Mouse (Mus musculus) embryonic facial prominence, embryonic 12.5 days (tissue): ENCODE data around the gene Lime1. TPM values are rescaled to one million over a fixed set of nuclear protein-coding genes. Genes with fewer than 3 reads are reported as not detected.

Experiments
- ATAC-seq: fragments of 200-750 bp; cut with Nextera tagmentation; 2 replicates; pipeline ENCODE4 v1.8.0; 2017; ENCODE audit not compliant: insufficient number of reproducible peaks, insufficient read depth, low FRiP score, low TSS enrichment
- H3K27ac ChIP-seq: fragments of 300-500 bp; sonication (generic); 2 replicates; pipeline ENCODE4 v1.5.1; 2016; ENCODE audit warnings: mild to moderate bottlenecking
- H3K27me3 ChIP-seq: fragments of 300-500 bp; sonication (generic); 2 replicates; pipeline ENCODE4 v1.6.1; 2016; ENCODE audit warnings: mild to moderate bottlenecking, moderate library complexity
- H3K36me3 ChIP-seq: fragments of 300-500 bp; sonication (generic); 2 replicates; pipeline ENCODE4 v1.6.1; 2016; ENCODE audit warnings: mild to moderate bottlenecking
- H3K4me1 ChIP-seq: fragments of 300-500 bp; sonication (generic); 2 replicates; pipeline ENCODE4 v1.6.1; 2016
- H3K4me2 ChIP-seq: fragments of 300-500 bp; sonication (generic); replicated peaks from 2 replicates; pipeline ENCODE4 v1.6.1; 2016; ENCODE audit warnings: mild to moderate bottlenecking, moderate library complexity
- H3K4me3 ChIP-seq: fragments of 300-500 bp; sonication (generic); 2 replicates; pipeline ENCODE4 v1.5.1; 2016; ENCODE audit warnings: mild to moderate bottlenecking
- H3K9ac ChIP-seq: fragments of 300-500 bp; sonication (generic); 2 replicates; pipeline ENCODE4 v1.6.1; 2016; ENCODE audit warnings: mild to moderate bottlenecking, moderate library complexity
- H3K9me3 ChIP-seq: fragments of 300-500 bp; sonication (generic); 2 replicates; pipeline ENCODE4 v1.6.1; 2016; ENCODE audit warnings: mild to moderate bottlenecking, moderate library complexity
- WGBS: fragments of 180-500 bp; shearing (Covaris S2); methylation state at CpG from one replicate; pipeline ENCODE4 v1.1.7; 2016; 5-methylcytosine and 5-hydroxymethylcytosine counted together
- polyA plus RNA-seq: library from polyadenylated mRNA; unstranded; fragments of >200 nt; fragmentation: Nextera tagmentation; extraction: Ambion mirVana; gene quantifications from 2 replicates; pipeline ENCODE4 v1.2.1, GENCODE M21; 2016

Gene Lime1
- polyA plus RNA-seq, 1 experiment from 2014 or later: 29.2 TPM

DNA sequence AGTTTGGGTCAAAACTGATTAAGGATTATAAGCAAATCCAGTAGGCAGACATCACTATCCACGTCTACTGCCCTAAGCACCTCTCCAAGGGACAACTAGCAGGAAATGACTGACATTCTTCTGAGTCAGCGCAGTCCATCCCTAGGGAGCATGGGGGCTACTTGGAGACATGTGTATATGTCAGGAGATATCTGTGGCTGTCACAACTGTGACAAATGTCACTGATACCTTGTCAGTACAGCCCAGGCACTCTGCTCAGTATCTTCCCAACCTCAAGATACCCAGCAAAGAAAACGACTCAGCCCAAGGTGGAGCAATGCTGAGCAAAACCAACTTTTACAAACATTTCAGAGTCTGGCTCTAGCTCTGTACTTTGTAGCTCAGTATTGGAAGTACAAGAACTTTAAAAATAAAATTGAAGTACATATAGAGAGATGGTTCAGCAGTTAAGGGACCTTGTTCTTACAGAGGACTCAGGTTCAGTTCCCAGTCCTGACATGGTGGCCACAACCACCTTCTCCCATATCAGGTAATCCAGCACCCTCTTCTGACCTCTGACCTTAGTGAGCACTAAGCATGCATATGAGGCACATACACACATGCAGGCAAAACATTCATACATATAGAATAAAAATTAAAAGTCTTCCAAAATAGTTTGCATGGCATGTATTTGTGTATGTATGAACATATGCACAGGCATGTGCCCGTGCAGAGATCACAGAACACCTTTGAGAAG is 41.2 kb downstream of the Lime1 start:
- 67% methylated on average over 4 of the region's 4 CpGs for WGBS
- Histone ChIP-seq H3K9ac (no peak overlapping the region), H3K36me3 (0 out of 2 replicates have a peak, but pooled peaks cover 10% of the 10 kb centered on the region), H3K4me2 (no peak overlapping the region), H3K4me3 (no peak overlapping the region), H3K4me1 (peaks cover 2% of the 10 kb centered on the region; the same call in 1 of the 2 replicates), H3K27me3 (no peaks in the 10 kb centered on the region), H3K27ac (no peak overlapping the region), H3K9me3 (no peaks in the 10 kb centered on the region)
- ATAC-seq: no peak

DNA sequence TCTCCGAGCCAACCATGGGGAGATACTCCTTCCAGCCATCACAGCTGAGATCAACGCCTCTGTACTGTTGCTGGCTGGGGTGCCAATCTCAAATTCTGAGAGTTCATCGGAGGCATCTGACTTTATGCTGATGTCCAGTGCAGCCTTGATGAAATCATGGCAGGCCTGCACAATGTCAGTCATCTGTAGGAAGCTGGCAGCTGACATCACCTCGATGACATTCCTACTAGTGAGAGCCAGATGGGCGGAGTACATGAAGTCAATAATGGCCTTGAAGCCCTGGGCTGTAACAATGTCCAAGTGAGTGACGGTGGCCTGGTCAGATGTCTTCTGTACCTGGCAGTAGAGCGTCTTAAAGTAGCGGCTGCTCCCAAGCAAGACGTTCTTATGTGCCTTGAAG is 44.0 kb downstream of the Lime1 start:
- 89% methylated on average over 9 of the region's 9 CpGs for WGBS
- Histone ChIP-seq H3K4me2 (no peak overlapping the region), H3K4me3 (no peak overlapping the region), H3K9ac (no peak overlapping the region), H3K4me1 (no peaks in the 10 kb centered on the region), H3K27me3 (no peaks in the 10 kb centered on the region), H3K27ac (no peak overlapping the region), H3K9me3 (no peaks in the 10 kb centered on the region), H3K36me3 (0 out of 2 replicates have a peak, but pooled peaks cover 10% of the 10 kb centered on the region)
- ATAC-seq: no peak

Other genes starting within 250 kb of the Lime1 start
- gene Kcnq2, start 244.8 kb upstream of the Lime1 start, polyA plus RNA-seq: 2.8 and 4.9 TPM in 2 replicates
- 0.22 and 0.42 TPM in 2 replicates for gene Eef1a2, start 223.1 kb upstream of the Lime1 start, polyA plus RNA-seq
- gene Ppdpf, start 192.8 kb upstream of the Lime1 start, polyA plus RNA-seq: 458 and 495 TPM in 2 replicates
- not detected in 2 replicates for gene Ptk6, start 177.3 kb upstream of the Lime1 start, polyA plus RNA-seq
- gene Srms, start 166.9 kb upstream of the Lime1 start, polyA plus RNA-seq: 0.12 TPM in 1 of 2 replicates, not detected in the other
- gene Fndc11, start 160.1 kb upstream of the Lime1 start, polyA plus RNA-seq: 0.14 and 0.39 TPM in 2 replicates
- 1.0 and 1.3 TPM in 2 replicates for gene Helz2, start 138.1 kb upstream of the Lime1 start, polyA plus RNA-seq
- gene Gmeb2, start 92.0 kb upstream of the Lime1 start, polyA plus RNA-seq: 19.7 and 20.3 TPM in 2 replicates
- gene Stmn3, start 65.6 kb upstream of the Lime1 start, polyA plus RNA-seq: 57.3 and 91.3 TPM in 2 replicates
- 54.0 and 62.4 TPM in 2 replicates for gene Rtel1, start 60.3 kb upstream of the Lime1 start, polyA plus RNA-seq
- 61.6 and 69.7 TPM in 2 replicates for gene Zgpat, start 15.2 kb upstream of the Lime1 start, polyA plus RNA-seq
- 73.3 and 77.5 TPM in 2 replicates for gene Arfrp1, start 14.7 kb upstream of the Lime1 start, polyA plus RNA-seq
- gene Zbtb46, start 79.3 kb downstream of the Lime1 start, polyA plus RNA-seq: 9.2 and 9.6 TPM in 2 replicates
- 0.09 and 0.20 TPM in 2 replicates for gene Abhd16b, start 113.1 kb downstream of the Lime1 start, polyA plus RNA-seq
- gene Tpd52l2, start 117.1 kb downstream of the Lime1 start, polyA plus RNA-seq: 160 and 163 TPM in 2 replicates
- gene Dnajc5, start 140.4 kb downstream of the Lime1 start, polyA plus RNA-seq: 93.9 and 103 TPM in 2 replicates
- 39.0 and 45.1 TPM in 2 replicates for gene Uckl1, start 204.8 kb downstream of the Lime1 start, polyA plus RNA-seq
- gene Prpf6, start 211.8 kb downstream of the Lime1 start, polyA plus RNA-seq: 74.4 and 74.8 TPM in 2 replicates
- gene Zfp512b, start 212.7 kb downstream of the Lime1 start, polyA plus RNA-seq: 95.3 and 101 TPM in 2 replicates
- 16.4 and 17.9 TPM in 2 replicates for gene Samd10, start 219.1 kb downstream of the Lime1 start, polyA plus RNA-seq